Mouse (Mus musculus): Measurements from ENCODE around the gene Iqch.

GRCm38 (mm10) chr9:63580046-63580445 is 22.2 kb downstream of the Iqch start:
- TF ChIP-seq POLR2A (IDR thresholded peaks at IDR 0.05; ENCODE audit: low read depth, low read length) (no peak), CTCF (IDR thresholded peaks at IDR 0.05; ENCODE audit: borderline replicate concordance, insufficient read depth, low read length) (no peak)
